Mouse (Mus musculus) sigmoid colon, adult 10 weeks (tissue): ENCODE results near the gene Pogz. TPM values are rescaled to one million over a fixed set of nuclear protein-coding genes. Genes with fewer than 3 reads are reported as not detected.

Experiments
- polyA plus RNA-seq: library from polyadenylated mRNA; stranded (reverse); fragments of 350-450 nt; fragmentation: Illumina TruSeq; extraction: RNeasy Lipid Tissue Mini Kit (QIAGEN cat#74804); gene quantifications from one replicate; pipeline ENCODE4 v1.2.3, GENCODE M21; 2014; ENCODE audit warnings: low read depth, low replicate concordance

Gene Pogz
- polyA plus RNA-seq, result 15.9 TPM

GRCm38 (mm10) chr3:94837183-94837890 is at the start of gene Pogz:
Gene Pogz (plus strand): TSS chr3:94837567.

GRCm38 (mm10) chr3:94886316-94887224 is 49.2 kb downstream of the Pogz start, which contains the start of gene Psmb4:
Gene Psmb4 (minus strand): TSS chr3:94886961.

Other genes with a start within 250 kb of the Pogz start
- not detected for gene Gm10972, start 194.5 kb upstream of the Pogz start, polyA plus RNA-seq
- gene Tuft1, start 178.7 kb upstream of the Pogz start, polyA plus RNA-seq, result 22.5 TPM
- not detected for gene Selenbp2, start 144.0 kb upstream of the Pogz start, polyA plus RNA-seq
- gene Cgn, start 51.1 kb upstream of the Pogz start, polyA plus RNA-seq, result 27.4 TPM
- 47.9 TPM for gene Psmb4, start 49.4 kb downstream of the Pogz start, polyA plus RNA-seq
- 57.4 TPM for gene Selenbp1, start 95.5 kb downstream of the Pogz start, polyA plus RNA-seq
- 18.9 TPM for gene Rfx5, start 116.5 kb downstream of the Pogz start, polyA plus RNA-seq
- gene Pi4kb, start 137.2 kb downstream of the Pogz start, polyA plus RNA-seq, result 6.1 TPM
- 4.5 TPM for gene Zfp687, start 177.9 kb downstream of the Pogz start, polyA plus RNA-seq
- gene Psmd4, start 205.0 kb downstream of the Pogz start, polyA plus RNA-seq, result 10.4 TPM